Mouse (Mus musculus) liver, postnatal 0 days (tissue): Measurements from ENCODE around the gene Bace2. TPM values are rescaled to one million over a fixed set of nuclear protein-coding genes. Genes with fewer than 3 reads are reported as not detected.

Source experiments
- ATAC-seq: fragments of 200-750 bp; cut with Nextera tagmentation; 2 replicates; pipeline ENCODE4 v1.8.0; 2017; ENCODE audit warnings: mild to moderate bottlenecking, moderate library complexity
- DNase-seq: peaks from one replicate; pipeline ENCODE4 v3.0.0-alpha.2; 2016
- H3K27ac ChIP-seq: fragments of 300-500 bp; sonication (generic); 2 replicates; pipeline ENCODE4 v1.5.1; 2014; ENCODE audit warnings: antibody characterized with exemption, moderate library complexity, mild to moderate bottlenecking, low read depth
- H3K27me3 ChIP-seq: fragments of 300-500 bp; sonication (generic); 2 replicates; pipeline ENCODE4 v1.6.1; 2014; ENCODE audit warnings: low read length, control low read depth, mixed read lengths; ENCODE audit not compliant: insufficient read depth
- H3K36me3 ChIP-seq: fragments of 300-500 bp; sonication (generic); replicated peaks from 2 replicates; pipeline ENCODE4 v1.6.1; 2014; ENCODE audit warnings: mild to moderate bottlenecking, control low read depth, low read length, moderate library complexity, mixed read lengths; ENCODE audit not compliant: insufficient read depth
- H3K4me1 ChIP-seq: fragments of 300-500 bp; sonication (generic); 2 replicates; pipeline ENCODE4 v1.6.1; 2014; ENCODE audit warnings: antibody characterized with exemption, mild to moderate bottlenecking, control low read depth; ENCODE audit not compliant: insufficient read depth
- H3K4me2 ChIP-seq: fragments of 300-500 bp; sonication (generic); 2 replicates; pipeline ENCODE4 v1.6.1; 2014; ENCODE audit warnings: low read depth, mild to moderate bottlenecking, low read length, moderate library complexity, mixed read lengths
- H3K4me3 ChIP-seq: fragments of 300-500 bp; sonication (generic); 2 replicates; pipeline ENCODE4 v1.5.1; 2014; ENCODE audit warnings: low read depth, low read length
- H3K9ac ChIP-seq: fragments of 300-500 bp; sonication (generic); replicated peaks from 2 replicates; pipeline ENCODE4 v1.6.1; 2014; ENCODE audit warnings: mild to moderate bottlenecking, moderate library complexity
- H3K9me3 ChIP-seq: fragments of 300-500 bp; sonication (generic); 2 replicates; pipeline ENCODE4 v1.6.1; 2016; ENCODE audit warnings: mild to moderate bottlenecking, control low read depth, low read length, mixed read lengths
- CTCF ChIP-seq: sonication (generic); IDR thresholded peaks from 2 replicates; pipeline ENCODE4 v1.5.1; 2016; ENCODE audit warnings: antibody characterized with exemption, low read depth
- EP300 ChIP-seq: IDR thresholded peaks from 2 replicates; pipeline ENCODE4 v1.6.1; 2016; ENCODE audit warnings: antibody characterized with exemption, low read depth, mild to moderate bottlenecking
- WGBS: fragments of 180-500 bp; shearing (Covaris S2); extraction: QIAGEN DNeasy Blood & Tissue Kit; methylation state at CpG from one replicate; pipeline ENCODE4 v1.1.7; 2014; ENCODE audit not compliant: insufficient replicate concordance; 5-methylcytosine and 5-hydroxymethylcytosine counted together
- polyA plus RNA-seq: library from polyadenylated mRNA; unstranded; fragments of >200 nt; fragmentation: Nextera tagmentation; extraction: Ambion mirVana; gene quantifications from 2 replicates; pipeline ENCODE4 v1.2.1, GENCODE M21; 2015

The Bace2 gene
- polyA plus RNA-seq, 1 experiment from 2014 or later = 9.9 TPM

DNA sequence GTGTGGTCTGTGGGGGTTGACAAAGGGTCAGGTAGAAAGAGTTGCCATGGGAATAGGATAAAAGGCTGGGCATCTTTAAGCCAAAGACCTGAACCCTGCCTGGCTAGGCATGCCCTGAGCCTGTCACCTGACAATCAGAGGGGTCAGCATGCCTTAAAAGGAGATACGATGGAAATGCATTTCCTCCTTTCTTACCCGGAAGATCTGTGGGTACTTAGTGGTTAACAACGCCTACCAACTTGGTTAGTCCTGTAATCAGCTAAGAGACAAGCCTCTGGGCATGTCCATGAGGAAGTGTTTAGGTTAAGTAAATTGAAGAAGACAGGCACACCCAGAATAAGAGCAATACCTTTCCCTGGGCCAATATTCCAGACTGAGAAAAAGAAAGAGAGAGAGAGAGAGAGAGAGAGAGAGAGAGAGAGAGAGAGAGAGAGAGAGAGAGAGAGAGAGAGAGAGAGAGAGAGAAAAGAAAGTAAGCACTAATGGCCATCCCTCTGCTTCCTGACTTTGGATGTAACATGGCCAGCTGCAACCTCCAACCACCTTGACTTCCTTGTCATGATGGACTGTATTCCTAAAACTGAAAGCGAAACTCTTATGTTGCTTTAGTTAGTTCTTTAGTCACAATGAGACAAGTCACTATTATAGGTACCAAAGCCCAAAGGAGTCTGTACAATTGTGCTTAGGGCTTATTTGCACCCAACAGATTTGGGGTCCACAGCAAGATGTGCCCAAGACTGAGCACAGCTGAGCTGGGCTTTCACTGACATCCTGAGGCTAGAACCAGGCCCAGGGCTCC, 111.7 kb downstream of the Bace2 start:
- no peaks in the 10 kb centered on the region for H3K36me3 ChIP-seq
- peaks cover 3% of the 10 kb centered on the region; the same call in 1 of the 2 replicates for H3K4me1 ChIP-seq

DNA sequence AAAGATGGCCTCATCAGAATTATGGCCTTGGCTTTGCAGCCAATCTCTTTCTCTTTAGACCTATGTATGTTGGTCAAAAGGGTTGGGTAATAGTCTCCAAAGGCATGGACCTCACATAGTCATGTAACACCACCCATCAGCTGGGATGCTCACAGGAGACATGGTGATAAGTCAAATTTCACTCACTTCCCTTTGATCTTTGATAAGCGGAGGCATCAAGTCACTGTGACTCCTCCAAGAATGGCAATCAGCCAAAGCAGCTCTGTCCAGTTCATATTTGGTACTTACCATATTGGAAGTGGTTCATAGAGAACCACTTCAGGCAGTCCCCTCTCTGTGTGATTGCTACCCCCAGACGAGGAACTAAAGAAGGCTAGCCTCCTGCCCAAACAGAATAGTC, 118.1 kb downstream of the Bace2 start:
- no peak overlapping the region for H3K4me2 ChIP-seq
- ATAC-seq (no peak), DNase-seq (no peak)
- whole genome bisulfite sequencing = 66% methylated on average over 2 of the region's 2 CpGs
- H3K9ac ChIP-seq = no peak overlapping the region
- H3K9me3 ChIP-seq = no peaks in the 10 kb centered on the region
- H3K27me3 ChIP-seq = no peaks in the 10 kb centered on the region
- H3K27ac ChIP-seq = no peak overlapping the region
- no peaks in the 10 kb centered on the region for H3K36me3 ChIP-seq
- TF ChIP-seq EP300 (no peak), CTCF (no peak)
- peaks cover 5% of the 10 kb centered on the region; the same call in 1 of the 2 replicates for H3K4me1 ChIP-seq
- no peak overlapping the region for H3K4me3 ChIP-seq

More for the DNA sequence above, 111.7 kb downstream of the Bace2 start:
- Histone ChIP-seq H3K4me3 (no peak overlapping the region), H3K4me2 (no peak overlapping the region), H3K9ac (no peak overlapping the region), H3K27me3 (no peaks in the 10 kb centered on the region), H3K27ac (no peak overlapping the region), H3K9me3 (no peaks in the 10 kb centered on the region)
- TF ChIP-seq EP300 = no peak
- TF ChIP-seq CTCF = no peak
- ATAC-seq = no peak
- 48% methylated on average over 4 of the region's 4 CpGs for WGBS
- no peak for DNase-seq

DNA sequence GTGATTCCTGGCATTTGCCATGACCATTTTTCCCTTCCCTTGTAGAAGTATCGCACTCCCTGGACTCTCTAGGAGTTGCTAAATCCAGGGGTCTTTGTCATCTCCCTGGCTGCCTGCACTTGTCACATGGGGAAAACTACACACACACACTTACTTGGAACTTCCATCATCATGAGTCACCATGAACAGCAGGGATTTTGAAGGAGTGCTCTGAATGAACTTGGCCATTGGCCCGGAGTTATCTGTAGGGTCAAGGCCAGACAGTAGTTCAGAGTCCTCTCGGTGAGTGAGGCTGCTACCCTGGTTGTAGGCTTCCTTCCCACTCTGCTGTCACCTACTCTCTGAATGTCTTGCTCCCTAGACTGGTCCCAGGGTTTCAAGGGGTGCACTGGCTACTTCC, 119.0 kb downstream of the Bace2 start:
- WGBS = 66% methylated on average over 3 of the region's 3 CpGs
- DNase-seq (peak; percentile 41), ATAC-seq (peak; percentile 80)
- no peaks in the 10 kb centered on the region for H3K9me3 ChIP-seq
- no peak overlapping the region for H3K9ac ChIP-seq
- H3K36me3 ChIP-seq = no peaks in the 10 kb centered on the region
- peaks cover 5% of the 10 kb centered on the region; the same call in 1 of the 2 replicates for H3K4me1 ChIP-seq
- H3K4me3 ChIP-seq = no peak overlapping the region
- no peak overlapping the region for H3K27ac ChIP-seq
- no peaks in the 10 kb centered on the region for H3K27me3 ChIP-seq
- no peak overlapping the region for H3K4me2 ChIP-seq
- TF ChIP-seq CTCF (no peak), EP300 (peak; percentile 20; the same call in 1 of the 2 replicates)

DNA sequence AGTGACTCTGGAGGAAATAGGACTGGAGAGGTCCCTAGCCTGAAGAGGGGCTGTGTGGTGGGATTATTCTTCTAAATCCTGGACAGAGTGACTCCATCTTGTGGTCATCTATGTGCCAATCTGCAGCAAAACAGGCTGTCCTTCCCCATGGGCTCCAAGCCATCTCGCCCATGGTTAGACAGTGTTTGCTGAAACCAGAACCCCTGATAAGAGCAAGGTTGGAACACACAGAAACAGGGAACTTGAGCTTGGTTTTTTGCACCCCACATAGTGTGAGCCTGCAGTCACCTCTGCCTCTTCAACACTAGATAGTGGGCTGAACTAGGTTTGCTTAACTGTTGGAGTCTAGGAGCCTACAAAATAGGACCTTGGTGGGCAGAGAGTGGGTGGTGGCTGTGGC, 120.0 kb downstream of the Bace2 start:
- Histone ChIP-seq H3K4me3 (no peak overlapping the region), H3K9ac (no peak overlapping the region), H3K27me3 (no peaks in the 10 kb centered on the region), H3K4me2 (no peak overlapping the region), H3K9me3 (no peaks in the 10 kb centered on the region), H3K36me3 (no peaks in the 10 kb centered on the region), H3K4me1 (peaks cover 5% of the 10 kb centered on the region; the same call in 1 of the 2 replicates), H3K27ac (no peak overlapping the region)
- DNase-seq = no peak
- WGBS = 60% methylated on average over 1 of the region's 1 CpGs
- TF ChIP-seq EP300 (no peak), CTCF (no peak)
- ATAC-seq = no peak

DNA sequence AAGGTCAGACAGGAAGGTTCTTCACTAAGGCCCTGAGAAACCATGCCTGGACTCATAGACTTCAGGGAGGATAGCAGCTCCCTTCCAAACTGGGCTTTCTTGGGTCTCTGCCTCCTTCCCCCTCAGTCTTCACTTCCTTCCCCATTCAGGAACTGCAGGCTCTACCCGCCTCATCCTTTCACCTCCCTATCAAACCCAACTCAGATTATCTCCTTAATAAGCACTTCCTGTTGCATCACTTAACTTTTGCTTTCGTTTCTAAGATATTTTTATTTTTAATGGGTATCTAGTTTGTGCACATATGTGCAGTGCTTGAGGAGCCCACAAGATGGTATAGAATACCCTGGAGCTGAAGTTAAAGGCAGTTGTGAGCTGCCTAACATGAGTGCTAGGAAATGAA, 122.1 kb downstream of the Bace2 start:
- ATAC-seq (no peak), DNase-seq (no peak)
- H3K36me3 ChIP-seq = no peaks in the 10 kb centered on the region
- H3K9me3 ChIP-seq = no peaks in the 10 kb centered on the region
- H3K9ac ChIP-seq = no peak overlapping the region
- H3K27ac ChIP-seq = no peak overlapping the region
- H3K4me2 ChIP-seq = no peak overlapping the region
- peaks cover 5% of the 10 kb centered on the region; the same call in 1 of the 2 replicates for H3K4me1 ChIP-seq
- WGBS = 27% methylated on average over 2 of the region's 2 CpGs
- H3K4me3 ChIP-seq = no peak overlapping the region
- H3K27me3 ChIP-seq = no peaks in the 10 kb centered on the region
- no peak for TF ChIP-seq EP300
- TF ChIP-seq CTCF = no peak

DNA sequence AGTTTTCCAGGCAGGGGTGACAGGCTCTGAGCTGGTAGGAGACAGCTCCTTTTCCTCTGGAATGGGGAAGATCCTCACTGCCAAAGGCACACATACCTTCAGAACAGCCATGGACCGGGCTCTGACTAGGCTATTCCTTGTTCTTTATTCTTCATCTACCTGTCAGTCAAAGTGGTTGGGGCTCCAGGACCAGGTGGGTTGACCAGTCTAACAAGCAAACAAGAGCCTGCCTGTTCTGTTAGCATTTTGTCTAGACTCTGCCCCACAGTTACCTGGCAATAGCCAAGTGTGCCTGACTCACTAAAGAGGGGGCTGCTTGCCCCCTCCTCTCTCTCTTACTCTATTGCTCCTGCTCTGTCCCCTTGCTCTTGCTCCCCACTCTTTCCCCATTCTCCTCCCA, 135.8 kb downstream of the Bace2 start:
- no peak; the same call in 1 of the 2 replicates for ATAC-seq
- Histone ChIP-seq H3K9ac (no peak overlapping the region), H3K4me2 (no peak overlapping the region)

More for the DNA sequence above, 135.8 kb downstream of the Bace2 start:
- H3K4me3 ChIP-seq = no peak overlapping the region
- DNase-seq = no peak
- no peaks in the 10 kb centered on the region for H3K36me3 ChIP-seq
- WGBS = 45% methylated on average over 1 of the region's 1 CpGs
- no peaks in the 10 kb centered on the region for H3K4me1 ChIP-seq
- no peaks in the 10 kb centered on the region for H3K27me3 ChIP-seq
- no peak overlapping the region for H3K27ac ChIP-seq
- no peaks in the 10 kb centered on the region for H3K9me3 ChIP-seq
- TF ChIP-seq EP300 (no peak), CTCF (no peak)

Other genes starting within 250 kb of the Bace2 start
- not detected in 2 replicates for gene Dscam, start 186.0 kb upstream of the Bace2 start, polyA plus RNA-seq
- 0.63 and 1.0 TPM in 2 replicates for gene Mx1, start 106.2 kb downstream of the Bace2 start, polyA plus RNA-seq
- gene Fam3b, start 158.1 kb downstream of the Bace2 start, polyA plus RNA-seq = 0.15 TPM in 1 of 2 replicates, not detected in the other